Mouse (Mus musculus): ENCODE results near the gene Cldn9. TPM values are rescaled to one million over a fixed set of nuclear protein-coding genes. Genes with fewer than 3 reads are reported as not detected.

Cldn9 gene
- total RNA-seq, 1 experiment: 3.7 TPM

GRCm38 (mm10) chr17:23703301-23703700, 19.5 kb upstream of the Cldn9 start:
- H3K9me3 ChIP-seq (ENCODE audit: control insufficient read depth, insufficient read depth, low read depth, low read length): no peaks in the 10 kb centered on the region
- H3K9ac ChIP-seq (ENCODE audit: insufficient read depth, low read depth, low read length, poor library complexity, severe bottlenecking): no peak overlapping the region
- in situ Hi-C loops (cut with MboI; ENCODE audit: low sequenced_read_pairs in 2 of 2, unreplicated experiment in 2 of 2): no loop called here
- H3K27ac ChIP-seq (ENCODE audit: insufficient read depth, low read depth, low read length, poor library complexity, severe bottlenecking): no peak overlapping the region
- H3K36me3 ChIP-seq (ENCODE audit: control insufficient read depth, insufficient read depth, low read length, poor library complexity, severe bottlenecking): no peaks in the 10 kb centered on the region
- no peak for TF ChIP-seq ZC3H11A (IDR thresholded peaks at IDR 0.05; ENCODE audit: borderline replicate concordance, low read depth, low read length)
- no peak for TF ChIP-seq CHD2 (IDR thresholded peaks at IDR 0.05; ENCODE audit: low read depth, low read length)
- no peak for TF ChIP-seq MAFK (IDR thresholded peaks at IDR 0.05; ENCODE audit: insufficient read depth, low read depth, low read length)
- no peak for TF ChIP-seq HCFC1 (IDR thresholded peaks at IDR 0.05; ENCODE audit: borderline replicate concordance, insufficient read depth, low read length)
- no peak for TF ChIP-seq ZNF384 (IDR thresholded peaks at IDR 0.05; ENCODE audit: low read depth, low read length)
- peaks cover 0 to 15% of the 10 kb centered on the region in 2 experiments; a peak in 1 of 4 replicates for H3K4me1 ChIP-seq (ENCODE audit: control insufficient read depth in 2 of 2, insufficient read depth in 2 of 2, low read length in 2 of 2, poor library complexity in 1 of 2)
- no peak overlapping the region for H3K4me3 ChIP-seq (ENCODE audit: insufficient read depth in 1 of 2, low read depth in 1 of 2, low read length in 2 of 2, poor library complexity in 1 of 2, severe bottlenecking in 1 of 2)
- DNase-seq (ENCODE audit: low read depth, low spot score): no peak

- in situ Hi-C loops (cut with MboI; ENCODE audit: low sequenced_read_pairs in 2 of 2, unreplicated experiment in 2 of 2): no loop called here
- peak overlapping the region; percentile 70 for H3K9ac ChIP-seq (ENCODE audit: insufficient read depth, low read depth, low read length, poor library complexity, severe bottlenecking)
- peak; percentile 82 for DNase-seq (ENCODE audit: low read depth, low spot score)
- peaks cover 0 to 22% of the 10 kb centered on the region in 2 experiments; a peak in 2 of 4 replicates for H3K4me1 ChIP-seq (ENCODE audit: control insufficient read depth in 2 of 2, insufficient read depth in 2 of 2, low read length in 2 of 2, poor library complexity in 1 of 2)
- H3K27ac ChIP-seq (ENCODE audit: insufficient read depth, low read depth, low read length, poor library complexity, severe bottlenecking): no peak overlapping the region
- TF ChIP-seq ZC3H11A (IDR thresholded peaks at IDR 0.05; ENCODE audit: borderline replicate concordance, low read depth, low read length) (no peak), MAFK (IDR thresholded peaks at IDR 0.05; ENCODE audit: insufficient read depth, low read depth, low read length) (no peak), HCFC1 (IDR thresholded peaks at IDR 0.05; ENCODE audit: borderline replicate concordance, insufficient read depth, low read length) (no peak), CHD2 (IDR thresholded peaks at IDR 0.05; ENCODE audit: low read depth, low read length) (peak; percentile 76), ZNF384 (IDR thresholded peaks at IDR 0.05; ENCODE audit: low read depth, low read length) (no peak)
- no peaks in the 10 kb centered on the region for H3K36me3 ChIP-seq (ENCODE audit: control insufficient read depth, insufficient read depth, low read length, poor library complexity, severe bottlenecking)
- H3K9me3 ChIP-seq (ENCODE audit: control insufficient read depth, insufficient read depth, low read depth, low read length): no peaks in the 10 kb centered on the region
- peak overlapping the region; percentile 75 to 88 for H3K4me3 ChIP-seq (ENCODE audit: insufficient read depth in 1 of 2, low read depth in 1 of 2, low read length in 2 of 2, poor library complexity in 1 of 2, severe bottlenecking in 1 of 2)
Observed at GRCm38 (mm10) chr17:23700079-23700478, 16.3 kb upstream of the Cldn9 start.

GRCm38 (mm10) chr17:23699131-23700077, 15.6 kb upstream of the Cldn9 start:
- H3K4me1 ChIP-seq (ENCODE audit: control insufficient read depth in 2 of 2, insufficient read depth in 2 of 2, low read length in 2 of 2, poor library complexity in 1 of 2): peaks cover 0 to 25% of the 10 kb centered on the region in 2 experiments; a peak in 2 of 4 replicates
- H3K4me3 ChIP-seq (ENCODE audit: insufficient read depth in 1 of 2, low read depth in 1 of 2, low read length in 2 of 2, poor library complexity in 1 of 2, severe bottlenecking in 1 of 2): peak overlapping the region; percentile 75 to 88
- no peak for DNase-seq (ENCODE audit: low read depth, low spot score)
- no peaks in the 10 kb centered on the region for H3K9me3 ChIP-seq (ENCODE audit: control insufficient read depth, insufficient read depth, low read depth, low read length)
- TF ChIP-seq CHD2 (IDR thresholded peaks at IDR 0.05; ENCODE audit: low read depth, low read length): no peak
- TF ChIP-seq HCFC1 (IDR thresholded peaks at IDR 0.05; ENCODE audit: borderline replicate concordance, insufficient read depth, low read length): no peak
- TF ChIP-seq MAFK (IDR thresholded peaks at IDR 0.05; ENCODE audit: insufficient read depth, low read depth, low read length): no peak
- no peak for TF ChIP-seq ZC3H11A (IDR thresholded peaks at IDR 0.05; ENCODE audit: borderline replicate concordance, low read depth, low read length)
- no peak for TF ChIP-seq ZNF384 (IDR thresholded peaks at IDR 0.05; ENCODE audit: low read depth, low read length)
- peak overlapping the region; percentile 70 for H3K9ac ChIP-seq (ENCODE audit: insufficient read depth, low read depth, low read length, poor library complexity, severe bottlenecking)
- no peak overlapping the region for H3K27ac ChIP-seq (ENCODE audit: insufficient read depth, low read depth, low read length, poor library complexity, severe bottlenecking)
- H3K36me3 ChIP-seq (ENCODE audit: control insufficient read depth, insufficient read depth, low read length, poor library complexity, severe bottlenecking): no peaks in the 10 kb centered on the region
- in situ Hi-C loops (cut with MboI; ENCODE audit: low sequenced_read_pairs in 2 of 2, unreplicated experiment in 2 of 2): no loop called here

- Histone ChIP-seq H3K4me3 (ENCODE audit: insufficient read depth in 1 of 2, low read depth in 1 of 2, low read length in 2 of 2, poor library complexity in 1 of 2, severe bottlenecking in 1 of 2) (no peak overlapping the region), H3K27ac (ENCODE audit: insufficient read depth, low read depth, low read length, poor library complexity, severe bottlenecking) (peak overlapping the region; percentile 53)
Observed at GRCm38 (mm10) chr17:23695801-23696200, 12.0 kb upstream of the Cldn9 start.

More at GRCm38 (mm10) chr17:23695801-23696200, 12.0 kb upstream of the Cldn9 start:
- H3K36me3 ChIP-seq (ENCODE audit: control insufficient read depth, insufficient read depth, low read length, poor library complexity, severe bottlenecking): no peaks in the 10 kb centered on the region
- H3K4me1 ChIP-seq (ENCODE audit: control insufficient read depth in 2 of 2, insufficient read depth in 2 of 2, low read length in 2 of 2, poor library complexity in 1 of 2): peaks cover 2 to 27% of the 10 kb centered on the region in 2 experiments; a peak in 3 of 4 replicates
- no peak overlapping the region for H3K9ac ChIP-seq (ENCODE audit: insufficient read depth, low read depth, low read length, poor library complexity, severe bottlenecking)
- H3K9me3 ChIP-seq (ENCODE audit: control insufficient read depth, insufficient read depth, low read depth, low read length): no peaks in the 10 kb centered on the region
- DNase-seq (ENCODE audit: low read depth, low spot score): no peak
- in situ Hi-C loops (cut with MboI; ENCODE audit: low sequenced_read_pairs in 2 of 2, unreplicated experiment in 2 of 2): no loop called here
- TF ChIP-seq HCFC1 (IDR thresholded peaks at IDR 0.05; ENCODE audit: borderline replicate concordance, insufficient read depth, low read length) (no peak), ZNF384 (IDR thresholded peaks at IDR 0.05; ENCODE audit: low read depth, low read length) (no peak), ZC3H11A (IDR thresholded peaks at IDR 0.05; ENCODE audit: borderline replicate concordance, low read depth, low read length) (no peak), MAFK (IDR thresholded peaks at IDR 0.05; ENCODE audit: insufficient read depth, low read depth, low read length) (no peak), CHD2 (IDR thresholded peaks at IDR 0.05; ENCODE audit: low read depth, low read length) (no peak)

Measured in ES-E14 (cell line).